Mouse (Mus musculus) adrenal gland, adult 2 months (tissue): ENCODE measurements around the gene Borcs8. TPM values are rescaled to one million over a fixed set of nuclear protein-coding genes. Genes with fewer than 3 reads are reported as not detected.

Source experiments
- DNase-seq: peaks from one replicate; pipeline ENCODE4 v3.0.0; 2021
- polyA plus RNA-seq: library from polyadenylated mRNA; depleted of rRNA; stranded (reverse); fragments of >200 nt; gene quantifications from 2 replicates; pipeline ENCODE4 v1.2.3, GENCODE M21; 2012
- total RNA-seq, 2 experiments: library from RNA; stranded (reverse); gene quantifications; 2 replicates each; pipeline ENCODE4 v1.2.3; 2021

The Borcs8 gene
- total and polyA plus RNA-seq, 3 experiments, result 57.1 to 84.8 (median 57.8) TPM

DNA sequence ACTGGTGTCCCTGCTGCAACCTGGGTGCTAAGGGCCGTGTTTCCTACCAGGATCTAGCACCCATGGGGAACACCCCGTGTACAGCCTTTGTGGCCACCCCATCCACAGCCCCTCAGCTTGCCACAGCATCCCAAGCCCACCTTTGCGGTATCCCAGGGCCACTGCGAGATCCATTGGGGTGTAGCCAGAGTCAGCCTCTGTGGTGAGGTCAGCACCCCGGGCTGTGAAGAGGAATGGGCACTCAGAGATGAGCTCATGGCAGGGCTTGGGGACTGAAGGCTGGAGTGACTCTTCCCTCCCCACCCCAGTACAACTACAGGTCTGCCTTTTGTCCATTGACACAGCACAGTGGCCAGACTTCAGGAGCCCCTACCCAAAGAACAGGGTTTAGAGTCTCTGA lies 5.2 kb upstream of the Borcs8 start:
- DNase-seq, result no peak

DNA sequence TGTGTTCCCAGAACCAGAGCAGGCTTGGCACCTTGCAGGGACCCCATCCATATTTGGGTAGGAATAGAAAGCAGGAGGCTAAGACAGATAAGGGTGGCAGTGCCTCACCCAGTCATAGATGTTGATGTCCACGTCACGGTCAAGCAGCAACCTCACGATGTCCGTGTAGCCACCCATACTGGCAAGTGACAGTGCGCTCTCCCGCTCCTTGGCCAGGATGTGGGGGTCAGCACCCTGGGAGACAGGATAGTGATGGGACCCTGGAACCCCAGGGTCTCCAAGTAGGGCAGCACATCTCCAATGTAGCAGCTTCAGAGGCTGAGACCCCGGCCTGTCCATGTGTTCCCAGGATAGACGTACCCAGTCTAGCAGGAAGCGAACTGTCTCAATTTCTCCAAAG lies 4.4 kb upstream of the Borcs8 start:
- no peak for DNase-seq

DNA sequence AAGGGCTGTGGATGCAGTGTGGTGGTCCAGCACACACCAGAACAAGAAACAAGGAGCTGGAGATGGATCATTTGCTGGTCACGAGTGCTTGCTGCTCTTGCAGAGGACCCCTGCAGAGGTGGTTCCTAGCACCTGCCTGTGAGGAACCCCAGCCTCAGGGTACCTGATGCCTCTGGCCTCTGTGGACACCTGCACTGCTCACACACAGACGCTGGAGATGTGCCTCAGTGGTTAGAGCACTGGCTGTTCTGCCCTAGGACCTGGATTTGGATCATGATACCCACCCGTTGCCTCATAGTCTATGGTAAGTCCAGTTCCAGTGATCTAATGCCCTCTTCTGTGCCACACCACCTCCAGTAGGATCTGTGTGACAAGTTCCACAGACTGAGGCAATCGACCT lies 2.7 kb upstream of the Borcs8 start:
- no peak for DNase-seq

DNA sequence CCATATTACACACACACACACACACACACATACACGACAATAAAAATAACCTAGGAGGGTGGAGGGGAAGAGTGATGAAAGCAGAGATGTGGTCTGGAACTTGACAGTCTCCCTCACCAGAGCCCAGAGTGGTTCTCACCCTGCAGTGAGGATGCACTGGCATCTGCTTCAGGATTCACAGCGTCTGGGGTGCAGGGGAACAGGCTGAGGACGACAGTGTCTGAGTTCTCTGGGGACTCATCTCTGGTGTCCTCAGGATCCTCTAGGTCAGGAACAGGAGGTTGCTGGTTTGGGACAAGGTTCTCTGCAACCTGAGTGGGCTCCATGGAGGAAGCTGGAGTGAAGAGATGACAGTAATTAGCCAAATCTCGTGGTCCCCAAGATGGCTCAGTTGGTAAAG lies 1.4 kb upstream of the Borcs8 start:
- no peak for DNase-seq

DNA sequence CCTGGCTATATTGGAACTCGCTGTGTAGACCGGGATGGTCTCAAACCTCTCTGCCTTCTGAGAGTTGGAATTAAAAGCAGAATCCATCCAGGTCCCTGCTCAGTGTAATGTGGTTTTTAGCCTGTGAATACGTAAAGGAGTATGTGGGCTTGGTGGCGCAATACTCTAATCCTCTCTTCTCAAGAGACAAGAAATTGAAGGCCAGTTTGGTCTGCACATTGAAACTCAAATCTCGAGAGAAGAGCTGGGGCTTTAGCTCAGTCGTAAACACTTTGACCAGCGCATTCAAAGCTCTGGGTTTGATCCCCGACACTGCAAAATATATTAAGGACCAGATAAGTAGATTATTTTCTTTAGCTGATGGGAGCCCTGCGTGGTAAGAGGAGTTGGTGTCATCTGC lies 682 bp downstream of the Borcs8 start:
- no peak for DNase-seq

DNA sequence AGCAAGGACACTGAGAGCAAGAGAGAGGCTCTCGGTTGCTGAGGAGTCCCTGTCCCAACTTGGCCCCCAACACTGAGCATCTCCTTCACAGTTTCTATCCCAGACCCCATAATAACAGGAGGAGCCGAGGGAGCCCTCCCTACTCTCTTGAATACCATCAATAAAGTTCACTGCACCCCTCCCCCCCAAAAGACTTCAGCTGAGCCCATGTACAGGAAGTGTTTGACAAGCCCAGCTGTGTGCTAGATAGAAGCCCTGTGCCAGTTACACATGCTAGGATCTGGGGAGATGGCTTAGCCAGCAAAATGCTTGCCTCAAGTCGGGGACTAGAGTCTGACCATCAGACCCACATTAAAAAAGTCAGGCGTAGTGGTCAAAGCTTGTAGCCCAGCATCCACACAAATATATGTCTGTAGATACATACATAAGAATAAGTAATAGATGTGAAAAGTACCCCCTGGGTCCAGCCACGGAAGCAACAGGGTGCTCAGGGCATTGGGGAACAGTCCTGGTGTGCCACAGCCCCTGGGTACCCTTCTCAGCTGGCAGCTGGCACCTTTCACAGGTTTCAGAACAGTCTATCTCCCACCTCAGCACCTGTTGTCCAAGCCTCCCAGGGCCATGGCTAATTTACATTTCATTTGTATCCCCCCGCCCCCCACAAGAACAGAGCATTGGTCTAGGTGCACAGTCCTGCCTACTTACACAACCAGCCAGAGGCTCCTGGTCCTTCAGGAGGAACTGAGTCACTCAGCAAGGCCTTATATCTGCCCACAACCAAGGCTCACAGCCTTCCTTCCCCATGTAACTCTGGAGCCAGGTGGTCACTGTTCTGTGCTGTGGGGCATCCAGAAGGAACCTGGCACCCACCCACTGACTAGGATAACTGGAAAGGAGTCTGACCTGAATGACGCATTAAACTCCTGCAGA lies 8.6 kb downstream of the Borcs8 start:
- no peak for DNase-seq

DNA sequence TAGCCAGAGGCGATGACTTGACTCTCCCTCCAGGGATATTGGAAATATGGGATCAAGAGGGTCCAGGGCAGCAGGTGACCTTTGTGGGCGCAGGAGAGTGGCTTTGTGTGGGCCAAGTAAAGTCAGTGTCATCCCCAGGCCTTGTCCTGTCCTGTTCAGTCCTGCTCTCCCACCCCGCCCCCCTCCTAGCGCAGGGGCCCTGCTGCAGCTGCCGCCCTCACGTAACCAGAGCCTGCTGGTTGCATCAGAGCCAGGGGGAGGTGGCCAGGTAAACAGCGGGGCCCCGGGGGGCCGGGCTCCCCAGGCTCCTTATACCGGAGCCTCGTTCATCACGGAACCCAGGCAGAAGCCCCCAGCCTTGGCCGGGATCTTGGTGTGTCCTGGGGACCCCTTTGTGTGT lies 10.9 kb downstream of the Borcs8 start:
- no peak for DNase-seq

DNA sequence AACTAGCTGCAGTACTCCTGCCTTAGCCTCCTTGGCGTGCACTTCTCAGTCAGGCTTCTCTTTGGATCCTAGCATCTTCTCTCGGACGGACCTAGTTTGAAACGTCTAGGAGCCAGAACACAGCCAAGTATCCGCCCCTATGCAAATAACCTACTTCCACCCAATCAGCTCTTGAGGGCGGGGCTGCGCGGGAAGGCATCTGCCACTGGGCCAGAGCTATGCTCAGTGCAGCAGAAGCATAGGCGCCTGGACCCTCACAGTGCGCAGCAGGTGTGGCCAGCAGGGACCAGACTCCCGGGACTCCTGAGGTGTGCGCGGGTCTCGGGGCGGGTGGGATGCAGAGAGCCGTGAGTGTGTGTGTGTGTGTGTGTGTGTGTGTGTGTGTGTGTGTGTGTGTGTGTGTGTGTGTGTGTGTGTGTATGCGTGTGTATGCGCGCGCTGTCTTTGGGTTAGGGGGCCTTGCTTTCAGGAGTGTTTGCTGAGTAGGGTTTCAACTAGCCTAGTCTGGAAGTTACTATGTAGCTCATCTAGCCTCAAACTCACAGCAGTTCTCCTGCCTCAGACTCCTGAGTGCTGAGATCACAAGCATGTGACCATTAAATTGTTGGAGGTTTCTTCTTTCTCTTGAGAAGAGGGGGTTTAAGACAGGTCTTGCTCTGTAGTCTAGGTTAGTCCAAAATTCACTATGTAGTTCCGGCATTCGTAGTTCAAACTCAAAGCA lies 13.4 kb downstream of the Borcs8 start:
- peak; percentile 80 for DNase-seq

DNA sequence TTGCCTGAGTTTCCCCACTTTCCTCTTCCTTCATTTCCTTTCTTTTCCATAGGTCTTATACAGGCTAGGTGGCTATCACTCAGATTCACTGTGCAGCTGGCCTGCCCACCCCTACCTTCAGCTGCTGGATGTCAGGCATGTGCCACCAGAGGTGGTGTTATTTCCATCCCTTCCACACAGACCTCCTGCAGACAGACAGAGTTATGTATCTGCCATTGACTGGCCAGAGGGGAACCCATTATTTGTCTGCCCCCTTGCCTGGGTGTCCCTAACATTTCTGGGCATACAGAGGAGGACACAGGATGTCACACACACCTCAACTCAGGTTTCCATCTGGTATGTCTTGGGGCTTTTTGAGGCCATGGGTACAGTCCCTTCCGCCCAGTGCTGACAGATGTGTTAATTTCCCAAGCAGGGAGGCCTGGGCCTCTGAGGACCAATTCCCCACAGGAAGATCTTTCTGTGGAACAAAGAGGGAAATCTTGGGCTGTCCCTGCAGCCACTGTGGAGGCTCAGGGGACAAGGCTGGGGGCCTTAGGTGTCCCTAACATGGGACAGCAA lies 18.0 kb downstream of the Borcs8 start:
- no peak for DNase-seq

DNA sequence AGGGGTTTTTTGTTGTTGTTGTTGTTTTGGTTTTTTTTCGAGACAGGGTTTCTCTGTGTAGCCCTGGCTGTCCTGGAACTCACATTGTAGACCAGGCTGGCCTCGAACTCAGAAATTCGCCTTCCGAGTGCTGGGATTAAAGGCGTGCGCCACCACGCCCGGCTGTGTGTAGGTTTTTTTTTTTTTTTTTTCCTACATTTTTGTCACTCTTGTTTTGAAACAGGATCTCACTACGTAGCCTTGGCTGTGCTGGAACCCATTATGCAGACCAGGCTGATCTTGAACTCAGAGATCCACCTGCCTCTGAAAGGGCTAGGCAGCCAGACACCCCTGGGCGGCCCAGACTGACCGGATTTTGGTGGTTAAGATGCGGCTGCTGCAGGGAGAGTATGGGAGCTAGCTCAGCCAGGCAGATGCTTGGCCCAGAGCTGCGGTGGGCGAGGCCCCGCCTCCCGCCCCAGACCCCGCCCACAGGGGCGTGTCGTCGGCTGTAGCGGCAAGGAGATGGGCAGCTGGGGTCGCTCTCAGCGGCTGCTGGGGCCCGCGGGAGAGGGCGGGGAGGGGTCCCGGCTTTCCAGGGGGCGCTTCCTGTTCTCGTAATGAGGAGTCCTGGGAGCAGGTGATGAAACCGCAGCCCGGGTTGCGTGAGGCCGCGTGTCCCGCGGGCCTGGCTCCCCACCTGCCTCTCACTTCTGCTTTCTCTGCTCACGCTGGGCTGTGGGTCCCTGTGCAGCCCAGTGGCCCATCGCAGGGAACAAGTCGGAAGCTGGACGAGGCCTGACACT lies 19.0 kb downstream of the Borcs8 start:
- DNase-seq, result peak; percentile 80

DNA sequence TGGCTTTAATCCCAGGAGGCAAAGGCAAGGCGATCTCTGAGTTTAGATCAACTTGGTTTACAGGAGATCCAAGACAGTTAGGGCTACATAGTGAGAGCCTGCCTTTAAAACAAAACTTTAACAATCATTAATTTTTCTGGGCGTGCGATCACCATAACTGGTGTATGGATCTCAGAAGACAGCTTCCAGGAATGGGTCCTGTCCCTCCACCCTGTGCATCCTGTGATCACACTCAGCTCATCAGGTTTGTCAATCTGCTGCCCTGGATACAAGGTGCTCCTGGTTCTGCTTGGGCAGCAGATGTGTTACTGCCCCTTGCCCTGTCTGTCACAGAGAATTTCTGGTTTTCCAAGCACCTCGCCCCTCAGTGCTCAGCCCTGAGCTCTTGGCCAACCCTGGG lies 19.9 kb downstream of the Borcs8 start:
- no peak for DNase-seq

DNA sequence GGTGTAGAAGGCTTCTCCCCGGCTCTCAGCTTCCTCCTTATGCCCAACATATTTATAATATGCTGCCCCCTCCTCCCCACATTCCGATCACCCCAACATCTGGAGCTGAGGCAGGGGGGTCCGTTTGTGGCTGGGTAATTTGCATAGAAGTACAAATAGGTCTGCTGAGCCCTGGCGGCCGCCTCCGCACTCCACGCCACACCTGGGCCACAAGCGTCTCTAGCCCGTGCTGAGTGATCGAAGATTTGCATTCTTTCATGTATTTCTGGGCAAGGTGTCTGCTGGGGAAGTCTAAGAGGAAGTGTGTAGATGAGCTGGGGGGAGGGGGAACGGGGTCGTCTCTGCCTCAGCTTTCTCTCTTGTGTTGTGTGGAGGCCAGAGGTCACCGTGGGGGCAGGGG lies 20.7 kb downstream of the Borcs8 start:
- no peak for DNase-seq

DNA sequence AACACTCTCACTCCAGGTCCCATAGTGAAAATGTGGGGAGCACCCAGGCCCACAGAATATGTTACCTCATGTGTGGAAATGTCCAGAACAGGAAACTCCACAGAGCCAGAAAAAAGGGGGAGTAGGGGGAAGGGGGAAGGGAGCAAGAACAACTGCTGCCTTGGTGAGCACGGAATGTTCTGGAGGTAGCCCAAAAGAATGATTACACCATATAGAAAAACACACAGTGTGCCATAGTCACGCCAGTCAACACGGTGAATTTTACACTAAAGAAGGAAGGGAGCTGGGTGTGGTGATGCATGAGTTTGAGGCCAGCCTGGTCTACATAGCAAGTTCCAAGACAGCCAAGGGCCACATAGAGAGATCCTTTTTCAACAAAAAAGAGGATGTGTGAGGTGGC lies 24.0 kb downstream of the Borcs8 start:
- no peak for DNase-seq

DNA sequence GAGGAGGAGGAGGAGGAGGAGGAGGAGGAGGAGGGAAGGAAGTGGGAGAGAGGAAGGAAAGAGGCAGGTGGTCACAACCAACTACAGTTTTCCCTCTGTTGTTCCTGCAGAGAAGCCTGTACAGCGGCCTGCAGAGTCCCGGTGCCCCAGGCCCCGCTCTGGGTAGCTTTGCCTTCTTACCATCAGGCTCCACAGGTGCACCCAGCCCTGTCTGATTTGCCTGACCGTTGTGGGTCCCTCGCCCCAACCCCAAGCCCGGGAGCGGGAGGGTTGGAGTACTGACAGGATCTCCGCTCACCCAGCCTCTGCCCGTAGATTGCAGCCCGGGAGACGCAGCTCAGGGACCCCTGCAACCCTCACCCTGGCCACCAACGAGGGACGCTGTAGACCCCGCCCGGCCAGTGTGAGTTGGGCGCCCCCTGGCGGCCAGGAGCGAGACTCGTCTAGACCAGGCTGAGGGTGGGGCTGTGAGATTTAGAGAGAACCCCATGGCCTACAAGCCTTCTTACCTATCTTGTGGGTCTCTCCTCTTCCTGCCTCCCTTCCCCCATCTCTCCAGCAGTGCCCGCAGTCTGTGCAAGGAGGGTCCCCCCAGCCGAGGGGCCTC lies 27.3 kb downstream of the Borcs8 start:
- peak; percentile 51 for DNase-seq

DNA sequence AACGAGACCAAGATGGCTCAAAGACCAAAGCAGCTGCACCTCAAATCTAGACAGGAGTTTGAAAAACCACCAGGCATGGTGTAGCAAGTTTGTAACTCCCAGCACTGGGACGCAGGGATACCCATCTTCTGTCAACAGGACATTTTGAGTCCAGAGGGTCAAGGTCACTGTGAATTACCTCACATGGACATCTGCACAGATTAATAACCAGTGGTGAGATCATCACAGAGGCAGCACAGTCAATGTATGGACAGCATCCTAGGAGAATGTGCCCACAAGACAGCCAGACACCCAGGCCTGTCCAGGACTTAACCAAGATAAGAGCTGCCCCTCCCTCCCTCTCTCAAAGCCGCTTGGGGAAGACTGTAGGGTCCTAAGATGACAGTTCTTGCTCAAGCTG lies 30.8 kb downstream of the Borcs8 start:
- DNase-seq, result no peak

DNA sequence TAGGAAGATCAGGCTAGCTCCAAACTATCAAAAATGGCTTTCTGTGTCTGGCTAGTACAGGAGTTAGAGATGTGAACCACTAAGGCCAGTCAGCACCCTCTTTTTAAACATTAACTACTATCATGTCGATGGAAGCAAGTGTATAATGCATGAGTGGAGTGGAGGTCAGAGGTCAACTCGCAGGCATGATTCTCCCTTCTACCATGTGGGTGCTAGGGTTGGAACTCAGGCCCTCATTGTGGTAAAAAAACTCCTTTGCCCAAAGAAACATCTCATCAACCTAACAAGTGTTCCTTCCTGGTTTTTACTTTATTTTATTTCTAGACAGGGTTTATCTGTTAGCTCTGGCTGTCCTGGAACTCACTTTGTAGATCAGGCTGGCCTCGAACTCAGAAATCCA lies 31.4 kb downstream of the Borcs8 start:
- DNase-seq, result no peak

DNA sequence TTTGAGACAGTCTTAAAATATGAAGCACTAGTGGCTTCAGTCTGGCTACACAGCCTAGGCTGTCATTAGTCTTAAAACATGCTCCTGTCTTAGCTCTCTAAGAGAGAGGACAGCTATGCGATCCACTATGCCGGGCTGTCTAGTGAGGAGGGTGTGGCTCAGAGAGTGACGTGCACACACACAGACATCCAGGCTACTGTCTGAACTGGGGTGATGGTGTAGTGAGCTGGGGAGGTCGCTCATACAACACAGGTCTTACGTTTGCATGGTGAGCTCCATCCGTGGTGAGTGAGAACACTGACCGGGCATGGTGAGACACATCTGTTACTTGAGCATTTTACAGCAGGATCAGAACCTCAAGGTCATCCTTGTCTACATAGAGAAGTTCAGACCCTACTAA lies 31.9 kb downstream of the Borcs8 start:
- no peak for DNase-seq

DNA sequence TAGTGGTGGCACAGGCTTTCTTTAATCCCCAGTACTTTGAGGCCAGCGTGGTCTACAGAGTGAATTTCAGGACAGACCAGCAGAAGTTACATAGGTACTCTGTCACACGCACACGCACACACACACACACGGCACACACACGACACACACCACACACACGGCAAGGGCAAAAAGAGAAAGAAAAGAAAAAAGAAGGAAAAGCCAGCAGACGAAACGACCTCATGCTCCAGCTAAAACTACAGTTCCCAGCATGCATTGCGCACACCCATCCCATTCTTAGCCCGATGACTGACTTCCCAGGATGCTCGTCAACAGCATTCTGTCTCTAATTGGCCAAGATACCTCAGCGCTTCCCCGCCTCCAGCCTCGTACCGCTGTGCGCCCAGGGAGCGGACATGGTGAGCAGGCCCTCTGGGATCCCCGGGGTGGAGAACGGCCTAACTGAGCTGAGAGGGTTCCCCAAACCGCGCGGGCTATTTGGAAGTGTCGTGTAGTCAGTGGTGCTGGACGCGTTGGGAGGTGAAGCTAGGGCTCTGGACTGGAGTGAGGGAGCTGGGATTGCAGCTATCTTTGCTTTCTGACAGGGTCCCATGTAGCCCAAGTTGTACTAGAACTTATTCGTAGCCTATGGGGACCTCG lies 32.9 kb downstream of the Borcs8 start, which contains the start of gene Tmem161a:
Gene Tmem161a (plus strand): TSS at position 314 of the 639 bp plus-strand sequence.
- peak; percentile 95 for DNase-seq

DNA sequence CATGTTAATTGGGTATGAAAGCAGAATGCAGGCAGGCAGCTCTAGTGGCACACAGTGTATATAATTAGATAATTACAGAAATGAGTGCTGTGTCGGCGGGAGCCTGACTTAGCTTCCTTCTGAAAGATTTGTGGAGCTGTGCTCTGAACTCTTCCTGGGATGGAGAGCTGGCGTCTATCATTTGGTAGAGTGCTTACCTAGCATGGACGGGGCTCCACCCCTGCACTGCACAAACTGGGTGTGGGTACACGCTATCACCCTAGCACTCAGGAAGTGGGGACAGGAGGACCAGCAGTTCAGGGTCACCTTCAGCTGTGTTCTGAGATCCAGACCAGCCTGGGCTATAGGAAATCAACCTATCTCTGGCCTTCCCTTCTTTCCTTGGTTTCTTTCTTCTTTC lies 34.0 kb downstream of the Borcs8 start:
- no peak for DNase-seq

DNA sequence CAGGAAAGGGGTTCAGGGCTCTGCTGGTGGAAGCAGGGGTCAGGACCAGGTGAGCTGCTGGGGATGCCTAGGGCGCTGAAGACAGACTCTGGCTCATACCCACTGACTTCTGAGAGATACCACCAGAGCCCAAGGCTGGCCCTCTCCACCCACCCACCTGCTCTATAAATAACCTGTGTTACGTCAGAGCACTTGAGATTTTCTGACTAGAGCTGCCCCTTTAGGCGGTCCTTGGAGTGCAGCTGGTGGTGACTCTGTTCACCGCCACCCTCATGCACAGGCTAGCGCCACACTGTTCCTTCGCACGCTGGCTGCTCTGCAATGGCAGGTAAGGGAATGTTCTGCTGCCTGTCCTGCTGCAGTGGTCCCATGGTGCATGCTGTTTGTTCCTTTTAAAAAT lies 34.8 kb downstream of the Borcs8 start:
- no peak for DNase-seq

DNA sequence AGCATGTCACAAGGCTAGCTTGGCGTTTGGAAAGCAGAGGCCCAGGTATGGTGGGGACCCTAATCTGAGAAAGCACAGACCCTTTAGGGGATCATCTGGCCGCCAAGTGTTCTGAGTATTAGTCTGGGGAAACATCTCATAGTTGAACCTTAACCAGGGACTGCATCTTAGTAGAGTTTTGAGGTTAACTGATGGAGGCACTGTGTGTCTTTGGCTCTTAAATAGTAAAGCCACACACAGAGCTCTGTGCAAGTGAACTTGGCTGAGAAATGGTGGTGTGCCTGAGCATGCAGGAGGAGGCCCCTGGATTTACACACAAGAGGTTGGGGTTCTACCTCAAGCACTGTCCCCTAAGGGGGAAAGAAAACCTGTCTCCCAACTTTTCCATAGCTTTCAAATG lies 38.9 kb downstream of the Borcs8 start:
- DNase-seq, result no peak
